Mouse (Mus musculus) telencephalon, adult 2 months (tissue): ENCODE data around the gene Celsr3.

Experiments
- DNase-seq: peaks from one replicate; pipeline ENCODE4 v3.0.0-alpha.2; 2011; ENCODE audit warnings: low read depth, low spot score

The Celsr3 gene

GRCm38 (mm10) chr9:108806831-108807230 is 19.3 kb upstream of the Celsr3 start:
- no peak for DNase-seq

GRCm38 (mm10) chr9:108807674-108808073 is 18.4 kb upstream of the Celsr3 start:
- DNase-seq, result no peak

GRCm38 (mm10) chr9:108808163-108808665 is 17.9 kb upstream of the Celsr3 start, which contains the start of gene Nckipsd:
Gene Nckipsd (plus strand): TSS chr9:108808368.
- no peak for DNase-seq

GRCm38 (mm10) chr9:108809188-108809587 is 16.9 kb upstream of the Celsr3 start:
- DNase-seq, result no peak

GRCm38 (mm10) chr9:108809723-108810122 is 16.4 kb upstream of the Celsr3 start:
- DNase-seq, result no peak

- DNase-seq, result no peak
Measured at GRCm38 (mm10) chr9:108810516-108810915, 15.6 kb upstream of the Celsr3 start.

- DNase-seq, result no peak
Measured at GRCm38 (mm10) chr9:108815557-108815956, 10.6 kb upstream of the Celsr3 start.

- DNase-seq, result no peak
Measured at GRCm38 (mm10) chr9:108819495-108819894, 6.6 kb upstream of the Celsr3 start.

- DNase-seq, result no peak
Measured at GRCm38 (mm10) chr9:108820077-108820476, 6.0 kb upstream of the Celsr3 start.

GRCm38 (mm10) chr9:108824144-108824685 is 1.9 kb upstream of the Celsr3 start:
- DNase-seq, result no peak

GRCm38 (mm10) chr9:108824755-108825413 is 1.2 kb upstream of the Celsr3 start:
- DNase-seq, result peak; percentile 95

GRCm38 (mm10) chr9:108826700-108827340 is 700 bp downstream of the Celsr3 start:
- no peak for DNase-seq

GRCm38 (mm10) chr9:108827454-108827853 is 1.3 kb downstream of the Celsr3 start:
- DNase-seq, result no peak

- no peak for DNase-seq
Measured at GRCm38 (mm10) chr9:108827906-108828305, 1.8 kb downstream of the Celsr3 start.

GRCm38 (mm10) chr9:108831637-108832036 is 5.5 kb downstream of the Celsr3 start:
- DNase-seq, result no peak

GRCm38 (mm10) chr9:108832390-108833108 is 6.4 kb downstream of the Celsr3 start:
- no peak for DNase-seq

GRCm38 (mm10) chr9:108842989-108843388 is 16.9 kb downstream of the Celsr3 start:
- no peak for DNase-seq

- DNase-seq, result no peak
Measured at GRCm38 (mm10) chr9:108845390-108845789, 19.3 kb downstream of the Celsr3 start.

- DNase-seq, result no peak
Measured at GRCm38 (mm10) chr9:108847374-108847773, 21.3 kb downstream of the Celsr3 start.

- no peak for DNase-seq
Measured at GRCm38 (mm10) chr9:108848419-108848818, 22.3 kb downstream of the Celsr3 start.

- no peak for DNase-seq
Measured at GRCm38 (mm10) chr9:108852976-108853375, 26.9 kb downstream of the Celsr3 start, which contains the start of gene Slc26a6. Gene Slc26a6 (plus strand): TSS chr9:108853283.

- DNase-seq, result peak; percentile 90
Measured at GRCm38 (mm10) chr9:108853635-108854240, 27.6 kb downstream of the Celsr3 start.
